Mouse (Mus musculus) gastrocnemius, adult 18-20 months (tissue): Measurements from ENCODE around the gene Ciita. TPM values are rescaled to one million over a fixed set of nuclear protein-coding genes. Genes with fewer than 3 reads are reported as not detected.

Experiments
- DNase-seq: peaks from one replicate; pipeline ENCODE4 v3.0.0; 2021; ENCODE audit warnings: low spot score
- total RNA-seq, 2 experiments: library from RNA; stranded (reverse); gene quantifications; 2 replicates each; pipeline ENCODE4 v1.2.3; 2021

Ciita gene
- total RNA-seq, 2 experiments from 2014 or later: 0.18 to 0.21 TPM

DNA sequence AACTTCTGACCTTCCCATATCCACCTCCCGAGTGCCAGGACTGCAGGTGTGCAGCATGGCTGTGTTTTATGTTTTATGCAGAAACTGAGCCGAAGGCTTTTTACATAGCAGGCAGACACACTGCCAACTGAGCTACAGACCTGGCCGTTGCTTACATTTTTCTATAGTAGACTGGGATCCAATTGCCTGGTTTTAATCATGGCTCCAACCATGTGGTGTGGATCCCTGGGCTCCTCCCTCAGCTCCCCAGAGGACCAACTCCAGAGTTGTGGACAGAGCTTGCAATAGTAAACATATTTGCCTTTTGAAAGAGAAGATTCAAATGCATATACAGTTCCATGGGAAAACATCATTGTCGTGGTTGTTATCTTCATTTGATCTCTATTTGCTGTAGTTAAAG lies 71.7 kb downstream of the Ciita start:
- no peak for DNase-seq

DNA sequence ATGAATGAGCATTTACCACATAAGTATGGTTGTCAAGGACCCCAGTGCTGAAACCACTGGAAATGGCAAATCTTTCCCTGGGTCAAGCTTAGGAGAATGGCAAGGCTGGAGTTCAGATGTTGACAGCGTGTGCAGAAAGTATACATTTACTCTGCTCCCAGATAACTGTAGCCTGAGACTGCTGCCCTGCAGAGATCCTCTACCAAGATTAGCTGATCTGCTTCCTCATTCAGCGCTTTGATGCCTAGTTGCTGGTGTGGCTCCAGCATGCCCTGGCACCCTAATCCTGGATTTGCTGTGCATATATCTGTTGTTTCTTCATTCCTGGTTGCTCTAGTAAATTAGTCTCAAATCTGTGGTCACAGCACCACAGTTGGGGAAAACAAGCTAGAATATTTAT lies 74.0 kb downstream of the Ciita start:
- DNase-seq: no peak

DNA sequence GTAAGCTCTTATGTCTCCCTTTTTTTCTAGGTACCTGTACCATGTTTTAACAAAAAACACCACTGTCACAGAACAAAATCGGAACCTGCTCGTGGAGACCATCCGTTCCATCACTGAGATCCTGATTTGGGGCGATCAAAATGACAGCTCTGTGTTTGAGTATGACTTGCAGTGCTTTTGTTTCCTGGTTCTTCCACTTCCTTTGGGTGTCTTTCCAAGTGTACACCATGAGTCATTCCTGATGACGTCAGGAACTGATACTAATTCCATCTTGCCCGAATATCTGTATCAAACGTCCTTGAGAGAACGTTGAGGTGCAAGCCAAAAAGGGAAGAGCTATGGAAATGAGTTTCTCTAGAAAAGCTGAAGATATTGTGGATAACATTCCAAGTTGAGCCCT lies 80.1 kb downstream of the Ciita start:
- no peak for DNase-seq

DNA sequence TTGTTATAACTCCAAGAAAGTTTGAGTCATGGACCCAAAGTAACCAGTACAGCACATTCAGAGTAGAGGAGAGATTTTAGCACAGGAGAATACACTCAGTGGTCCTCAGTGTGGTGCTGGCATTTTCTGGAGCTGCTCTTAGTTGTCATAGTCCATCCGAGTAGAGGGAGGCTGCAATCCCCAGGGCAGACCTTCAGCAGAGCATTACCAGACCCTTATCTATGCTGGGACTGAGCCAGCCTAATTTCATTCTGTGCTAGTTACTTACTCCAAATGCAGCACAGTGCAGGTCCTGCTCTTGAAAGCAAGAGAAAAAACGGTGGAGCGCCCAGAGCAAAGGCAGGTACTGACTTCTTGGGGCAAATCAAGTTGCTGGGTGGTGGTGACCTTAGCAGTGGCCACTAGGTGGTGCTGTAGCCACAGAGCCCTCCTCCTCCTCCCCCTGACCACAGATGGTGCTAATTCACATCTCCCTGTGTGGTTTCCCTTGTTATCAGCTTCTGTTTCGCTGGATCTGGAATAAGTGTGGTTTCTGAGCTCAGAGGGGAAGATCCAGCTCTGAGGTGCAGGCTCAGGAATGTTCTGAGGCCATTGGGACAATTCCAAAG lies 85.5 kb downstream of the Ciita start:
- peak; percentile 77 for DNase-seq

DNA sequence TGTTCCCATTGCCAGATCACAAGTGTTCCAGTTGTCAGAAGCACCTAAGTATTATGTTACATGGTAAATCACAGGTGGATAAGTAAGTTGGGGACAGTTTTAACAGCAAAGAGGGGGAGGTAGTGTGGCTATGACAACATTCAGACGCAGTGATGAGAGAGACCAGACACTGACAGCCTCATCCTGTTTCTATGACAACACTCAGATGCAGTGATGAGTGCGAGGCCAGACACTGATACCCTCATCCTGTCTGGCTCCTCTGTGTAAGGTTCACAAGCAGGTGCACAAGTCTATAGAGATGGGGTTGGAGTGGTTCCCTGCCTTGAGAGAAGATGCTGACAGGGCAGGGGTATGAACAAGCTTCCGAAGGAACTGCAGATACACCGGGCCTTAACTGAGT lies 87.3 kb downstream of the Ciita start:
- no peak for DNase-seq

DNA sequence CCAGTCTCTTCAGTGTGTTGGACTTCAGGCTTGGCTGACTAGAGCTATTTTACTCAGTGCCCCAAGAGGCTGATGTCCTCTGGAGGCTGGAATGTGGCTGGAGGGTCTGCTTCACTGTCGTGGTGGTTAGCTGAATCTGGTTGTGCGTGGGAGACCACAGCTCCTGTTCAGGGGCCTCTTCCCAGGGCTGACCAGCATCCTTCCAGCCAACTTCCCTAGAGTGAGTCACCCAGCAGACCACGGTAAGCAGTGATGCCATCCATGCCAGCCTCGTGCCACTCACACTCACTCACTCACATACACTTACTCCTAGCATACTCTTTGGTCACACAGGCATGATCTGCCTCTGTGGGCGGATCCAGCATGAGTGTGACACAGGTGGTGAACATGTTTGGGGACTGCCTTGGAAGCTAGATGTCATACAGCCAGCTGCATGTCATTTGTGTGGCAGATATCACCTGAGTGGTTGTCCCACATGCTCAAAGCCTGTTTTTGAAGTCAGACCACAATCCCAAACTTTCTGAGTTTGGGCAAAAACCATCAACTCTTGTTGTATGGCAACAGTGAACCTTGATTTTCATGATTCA lies 90.0 kb downstream of the Ciita start:
- no peak for DNase-seq

DNA sequence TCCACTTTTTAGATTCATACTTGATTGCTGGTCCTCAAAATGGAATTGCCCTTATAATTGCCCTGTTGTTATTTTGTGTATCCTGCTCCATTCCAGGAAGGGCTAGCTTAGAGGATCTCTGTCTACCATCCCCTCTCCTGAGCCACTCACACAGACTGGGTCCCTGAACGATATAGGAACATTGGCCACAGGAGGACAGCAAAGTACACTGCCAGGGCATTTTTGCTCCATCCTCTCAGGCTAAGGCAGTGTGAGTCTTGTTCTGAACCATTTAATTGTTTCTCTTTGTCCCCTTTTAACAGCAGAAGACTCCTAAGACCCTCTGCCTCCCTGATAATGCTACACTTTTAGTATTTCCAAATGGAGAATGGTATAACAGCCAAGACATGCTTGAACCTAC lies 90.8 kb downstream of the Ciita start:
- peak; percentile 64 for DNase-seq

DNA sequence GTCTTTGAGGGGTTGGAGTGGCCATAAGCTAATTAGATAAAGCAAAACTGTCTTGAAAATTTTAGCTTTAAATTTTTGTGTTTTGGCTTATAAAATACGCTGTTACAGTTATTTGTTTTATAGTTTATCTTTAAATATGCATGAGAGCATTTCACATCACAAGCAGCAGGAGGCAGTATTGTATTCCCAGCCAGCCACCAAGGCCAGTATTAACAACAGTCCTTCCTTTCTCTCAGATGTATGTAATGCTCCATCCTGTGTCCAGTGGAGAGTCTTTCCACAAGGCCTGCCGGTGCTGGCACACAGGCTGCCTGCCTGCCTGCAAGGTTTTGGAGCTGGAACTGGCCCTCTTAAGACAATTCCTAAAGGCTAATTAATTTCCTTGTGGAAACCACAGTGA lies 92.0 kb downstream of the Ciita start:
- no peak for DNase-seq

DNA sequence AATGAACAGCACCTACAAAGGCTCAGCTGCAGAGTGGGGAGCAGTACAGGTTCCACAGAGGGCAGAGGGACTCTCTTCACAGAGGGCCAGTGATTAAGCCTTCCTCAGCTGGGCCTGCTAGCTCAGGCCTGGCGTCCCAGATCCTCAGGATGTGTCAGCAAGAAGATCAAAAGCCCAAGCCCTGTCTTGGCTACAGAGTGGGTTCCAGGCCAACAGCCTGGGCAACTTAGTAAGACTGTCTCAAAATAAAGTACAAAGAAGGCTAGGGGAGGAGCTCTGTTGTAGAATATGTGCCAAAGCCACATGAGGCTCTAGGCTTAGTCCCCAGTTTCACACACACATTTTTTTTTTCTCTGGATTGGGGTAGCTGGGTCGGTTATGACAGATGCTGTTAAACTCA lies 95.1 kb downstream of the Ciita start:
- DNase-seq: peak; percentile 57

DNA sequence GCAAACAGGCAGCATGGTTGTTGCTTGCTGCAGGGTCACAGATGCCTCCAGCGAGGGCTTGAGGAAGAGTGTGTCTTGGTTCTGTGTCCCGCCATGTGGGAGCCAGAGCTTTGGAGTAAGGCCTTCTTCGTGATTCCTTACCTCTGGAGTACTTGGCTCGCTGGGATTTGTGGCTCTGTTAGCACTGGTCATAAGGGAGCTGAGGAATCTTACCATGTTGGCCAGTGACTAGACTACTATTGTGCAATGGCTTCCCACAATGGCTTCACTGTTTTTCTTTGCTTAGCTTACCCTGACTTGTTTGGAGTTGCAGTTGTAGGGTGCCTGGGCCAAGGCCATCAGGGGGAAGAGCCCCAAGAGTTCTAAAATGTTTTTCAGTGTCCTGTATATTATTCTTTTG lies 96.1 kb downstream of the Ciita start:
- DNase-seq: no peak

DNA sequence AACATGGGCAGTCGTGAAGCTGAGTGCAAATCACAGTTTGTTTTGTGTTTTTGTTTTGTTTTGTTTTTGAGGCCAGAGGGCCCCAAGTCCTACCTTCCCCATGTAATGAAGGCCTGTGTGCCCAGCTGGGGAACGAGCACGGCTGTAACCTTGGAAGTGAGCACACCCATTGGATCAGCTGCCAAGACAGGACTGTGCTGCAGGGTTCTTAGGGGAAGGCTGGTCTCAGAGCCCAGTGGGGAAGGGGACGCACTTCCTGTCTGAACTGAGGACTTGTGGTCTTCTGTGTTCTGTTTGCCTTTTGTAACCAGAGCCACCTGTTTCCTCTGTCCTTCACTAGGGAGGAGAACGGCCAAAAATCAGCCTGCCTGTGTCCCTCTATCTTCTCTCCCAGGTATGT lies 97.7 kb downstream of the Ciita start:
- DNase-seq: no peak

Other genes starting within 250 kb of the Ciita start
- 1 to 10 TPM; 4.0 to 5.6 TPM for gene Emp2, start 166.1 kb upstream of the Ciita start, total RNA-seq
- gene Tekt5, start 84.6 kb upstream of the Ciita start, total RNA-seq: not detected
- 1 to 10 TPM; 5.6 to 5.7 TPM for gene Nubp1, start 68.1 kb upstream of the Ciita start, total RNA-seq
- gene Tvp23a, start 32.7 kb upstream of the Ciita start, total RNA-seq: under 1 TPM; 0.16 to 0.21 TPM
- gene Dexi, start 63.0 kb downstream of the Ciita start, total RNA-seq: 10 to 100 TPM; 48.8 to 50.3 TPM
- gene Clec16a, start 65.3 kb downstream of the Ciita start, total RNA-seq: 10 to 100 TPM; 64.0 to 67.3 TPM